Mouse (Mus musculus) megakaryocyte, embryonic 14.5 days (primary cell): Measurements from ENCODE around the gene Reep6. TPM values are rescaled to one million over a fixed set of nuclear protein-coding genes. Genes with fewer than 3 reads are reported as not detected.

ENCODE experiments used
- H3K27me3 ChIP-seq: replicated peaks from 2 replicates; pipeline ENCODE3; 2012; ENCODE audit warnings: inconsistent platforms
- H3K36me3 ChIP-seq: replicated peaks from 2 replicates; pipeline ENCODE3; 2012; ENCODE audit warnings: low read length, inconsistent platforms, mixed read lengths
- H3K4me1 ChIP-seq: 2 replicates; pipeline ENCODE4 v1.6.1; 2012; ENCODE audit warnings: inconsistent platforms
- H3K4me3 ChIP-seq: replicated peaks from 2 replicates; pipeline ENCODE3; 2012; ENCODE audit warnings: moderate library complexity, mild to moderate bottlenecking, inconsistent platforms
- H3K9me3 ChIP-seq: 2 replicates; pipeline ENCODE4 v1.6.1; 2012; ENCODE audit warnings: inconsistent platforms
- FLI1 ChIP-seq: IDR thresholded peaks from 2 replicates; pipeline ENCODE4 v1.6.1; 2012; ENCODE audit warnings: low read length, inconsistent platforms, mixed read lengths
- GATA1 ChIP-seq: IDR thresholded peaks from 3 replicates; pipeline ENCODE4 v1.6.1; 2012; ENCODE audit warnings: mixed read lengths, low read length, inconsistent platforms, borderline replicate concordance
- polyA plus RNA-seq: library from polyadenylated mRNA; stranded (reverse); fragments of >175 nt; gene quantifications from 2 replicates; pipeline ENCODE4 v1.2.3, GENCODE M21; 2012; ENCODE audit warnings: low replicate concordance; ENCODE audit not compliant: insufficient read depth

The Reep6 gene
- polyA plus RNA-seq, 1 experiment, result 19.0 TPM

DNA sequence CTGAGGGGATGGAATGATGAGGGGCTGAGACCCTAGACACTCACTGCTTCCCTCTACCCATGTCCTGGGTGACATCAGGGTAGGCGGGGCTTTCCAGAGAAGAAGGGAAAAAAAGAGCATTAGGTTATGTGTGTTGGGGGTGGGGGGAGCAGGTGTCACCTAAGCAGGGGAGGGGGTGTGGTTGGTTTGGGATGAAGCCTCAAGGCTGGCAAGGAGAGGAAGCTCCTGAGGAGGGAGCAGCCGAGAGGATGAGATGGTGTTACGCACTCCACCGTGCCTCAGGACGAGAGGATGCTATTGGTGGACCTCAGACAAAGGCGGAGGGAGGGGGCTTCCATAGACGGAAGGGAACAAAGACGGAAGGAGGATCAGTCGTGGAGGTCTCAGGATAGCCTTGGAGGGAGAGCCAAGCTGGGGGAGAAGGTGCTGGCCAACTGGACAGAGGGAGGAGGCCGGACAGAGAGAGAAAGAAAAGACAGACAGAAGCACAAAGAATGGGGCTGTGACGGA, 29.0 kb upstream of the Reep6 start:
- H3K9me3 ChIP-seq, result no peaks in the 10 kb centered on the region
- no peak overlapping the region for H3K4me3 ChIP-seq
- peaks cover 4% of the 10 kb centered on the region for H3K36me3 ChIP-seq
- peaks cover 62% of the 10 kb centered on the region for H3K27me3 ChIP-seq
- peaks cover 90% of the 10 kb centered on the region for H3K4me1 ChIP-seq
- TF ChIP-seq GATA1 (no peak), FLI1 (no peak)

DNA sequence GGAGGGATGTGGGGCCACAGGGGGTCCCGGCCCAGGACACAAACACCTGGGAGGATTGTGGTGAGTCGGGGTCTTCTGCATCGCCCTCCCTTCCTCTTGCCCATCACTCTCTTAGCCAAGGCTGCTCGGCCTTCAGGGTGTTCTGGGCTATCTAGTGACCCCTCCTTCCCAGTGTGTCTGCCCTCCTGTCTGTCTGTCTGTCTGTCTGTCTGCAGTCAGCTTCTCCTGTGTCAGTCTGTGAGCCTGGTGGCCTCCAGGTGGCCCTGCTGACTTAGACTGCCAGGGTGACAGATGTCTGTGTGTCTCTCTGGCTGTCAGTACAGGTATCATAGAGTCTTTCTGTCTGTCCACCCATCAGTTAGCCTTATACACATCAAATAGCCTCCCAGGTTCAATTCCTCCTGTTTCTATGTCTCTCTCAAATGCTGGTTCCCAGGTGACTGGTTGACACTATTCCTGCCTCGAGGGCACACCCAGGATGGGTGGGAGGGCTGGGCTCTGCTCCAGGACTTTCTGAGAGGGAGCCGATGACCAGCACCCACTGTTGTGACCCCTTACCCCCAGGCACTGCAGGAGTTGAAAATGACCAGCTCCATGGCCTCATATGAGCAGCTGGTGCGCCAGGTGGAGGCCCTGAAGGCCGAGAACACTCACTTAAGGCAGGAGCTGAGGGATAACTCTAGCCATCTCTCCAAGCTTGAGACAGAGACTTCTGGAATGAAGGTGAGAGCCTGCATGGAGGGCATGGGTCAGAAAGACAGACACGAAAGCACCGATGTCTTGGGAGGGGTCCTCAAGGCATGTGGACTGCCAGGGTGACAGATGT, 28.3 kb upstream of the Reep6 start:
- H3K36me3 ChIP-seq, result peaks cover 11% of the 10 kb centered on the region
- H3K4me3 ChIP-seq, result no peak overlapping the region
- TF ChIP-seq FLI1, result no peak
- no peak for TF ChIP-seq GATA1
- no peaks in the 10 kb centered on the region for H3K9me3 ChIP-seq
- peaks cover 70% of the 10 kb centered on the region for H3K27me3 ChIP-seq
- peaks cover 82% of the 10 kb centered on the region for H3K4me1 ChIP-seq

DNA sequence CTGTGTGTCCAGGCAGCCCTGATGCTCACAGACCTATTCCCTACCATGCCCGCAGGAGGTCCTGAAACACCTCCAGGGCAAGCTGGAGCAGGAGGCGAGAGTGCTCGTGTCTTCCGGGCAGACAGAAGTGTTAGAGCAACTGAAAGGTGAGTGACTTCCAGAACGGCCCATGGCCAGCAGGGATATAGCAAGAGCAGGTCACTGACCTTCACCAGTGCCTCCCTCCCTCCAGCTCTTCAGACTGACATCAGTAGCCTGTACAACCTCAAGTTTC, 27.7 kb upstream of the Reep6 start:
- Histone ChIP-seq H3K27me3 (peaks cover 75% of the 10 kb centered on the region), H3K9me3 (no peaks in the 10 kb centered on the region), H3K4me1 (peaks cover 77% of the 10 kb centered on the region), H3K36me3 (peaks cover 15% of the 10 kb centered on the region), H3K4me3 (no peak overlapping the region)
- TF ChIP-seq FLI1 (no peak), GATA1 (no peak)

DNA sequence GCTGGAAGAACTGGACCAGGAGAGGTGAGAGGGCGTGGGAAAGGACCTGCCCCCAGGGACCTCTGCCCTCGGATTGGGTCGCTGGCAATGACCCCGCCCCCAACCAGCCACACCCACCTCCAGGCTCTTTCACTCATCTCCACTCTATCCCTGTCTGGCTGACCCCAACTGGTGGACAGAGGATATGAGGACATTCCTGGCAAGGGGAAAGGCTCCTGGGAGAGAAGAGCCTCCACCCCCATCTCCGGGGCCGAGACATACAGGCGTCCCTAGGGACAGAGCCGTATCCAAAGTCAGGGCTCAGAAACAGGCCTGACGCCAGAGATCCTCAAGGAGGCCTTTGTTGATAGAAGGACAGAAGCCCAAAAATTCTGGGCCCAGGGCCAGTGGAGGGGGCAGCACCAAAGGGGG, 27.3 kb upstream of the Reep6 start:
- no peaks in the 10 kb centered on the region for H3K9me3 ChIP-seq
- no peak for TF ChIP-seq GATA1
- H3K4me3 ChIP-seq, result no peak overlapping the region
- peaks cover 72% of the 10 kb centered on the region for H3K4me1 ChIP-seq
- H3K36me3 ChIP-seq, result peaks cover 20% of the 10 kb centered on the region
- H3K27me3 ChIP-seq, result peaks cover 76% of the 10 kb centered on the region

DNA sequence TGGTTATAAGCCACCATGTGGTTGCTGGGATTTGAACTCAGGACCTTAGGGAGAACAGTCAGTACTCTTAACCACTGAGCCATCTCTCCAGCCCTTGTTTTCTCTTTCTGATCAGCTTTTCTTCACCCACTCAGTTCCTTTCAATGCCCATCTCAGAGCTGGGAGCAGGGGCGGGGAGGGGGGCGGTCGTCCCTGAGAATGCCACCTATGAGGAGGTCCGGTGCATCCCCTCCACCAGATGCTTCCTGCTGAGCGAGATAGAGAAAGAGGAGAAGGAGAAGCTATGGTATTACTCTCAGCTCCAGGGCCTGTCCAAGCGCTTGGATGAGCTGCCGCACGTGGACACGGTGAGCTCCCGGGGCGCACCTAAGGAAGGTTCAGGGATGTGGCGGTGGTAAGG, 25.3 kb upstream of the Reep6 start:
- H3K4me1 ChIP-seq, result peaks cover 52% of the 10 kb centered on the region
- peaks cover 36% of the 10 kb centered on the region for H3K36me3 ChIP-seq
- H3K27me3 ChIP-seq, result peaks cover 75% of the 10 kb centered on the region
- peak overlapping the region; percentile 92 for H3K4me3 ChIP-seq
- no peak for TF ChIP-seq GATA1
- TF ChIP-seq FLI1, result no peak
- no peaks in the 10 kb centered on the region for H3K9me3 ChIP-seq

DNA sequence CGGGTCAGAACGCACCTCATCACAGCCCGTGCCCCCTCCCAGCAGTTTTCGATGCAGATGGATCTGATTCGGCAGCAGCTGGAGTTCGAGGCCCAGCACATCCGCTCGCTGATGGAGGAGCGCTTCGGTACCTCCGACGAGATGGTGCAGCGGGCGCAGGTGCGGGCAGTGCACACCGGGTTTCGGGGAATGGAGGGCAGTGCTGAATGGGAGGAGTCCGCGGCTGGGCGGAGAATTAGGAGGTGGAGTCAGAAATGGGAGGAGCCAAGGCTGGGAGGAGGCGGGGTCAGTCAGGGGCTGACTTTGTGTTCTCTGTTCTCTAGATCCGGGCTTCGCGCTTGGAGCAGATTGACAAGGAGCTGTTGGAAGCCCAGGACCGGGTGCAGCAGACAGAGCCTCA, 24.9 kb upstream of the Reep6 start:
- Histone ChIP-seq H3K4me3 (peak overlapping the region; percentile 92), H3K4me1 (peaks cover 48% of the 10 kb centered on the region)
- TF ChIP-seq GATA1 (no peak), FLI1 (no peak)

DNA sequence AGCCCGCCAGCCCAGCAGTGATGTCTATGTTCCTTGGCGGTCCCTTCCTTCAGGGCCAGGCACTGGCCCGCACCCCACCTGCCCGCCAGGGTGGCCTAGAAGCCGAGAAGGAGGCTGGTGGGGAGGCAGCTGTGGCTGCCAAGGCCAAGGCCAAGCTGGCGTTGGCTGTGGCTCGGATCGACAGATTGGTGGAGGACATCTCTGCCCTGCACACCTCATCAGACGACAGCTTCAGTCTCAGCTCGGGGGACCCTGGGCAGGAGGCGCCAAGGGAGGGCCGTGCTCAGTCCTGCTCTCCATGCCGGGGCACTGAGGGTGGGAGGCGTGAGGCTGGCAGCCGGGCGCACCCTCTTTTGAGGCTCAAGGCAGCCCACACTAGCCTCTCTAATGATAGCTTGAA, 18.2 kb upstream of the Reep6 start:
- Histone ChIP-seq H3K9me3 (peaks cover 19% of the 10 kb centered on the region; the same call in 1 of the 2 replicates), H3K27me3 (peaks cover 82% of the 10 kb centered on the region), H3K36me3 (peaks cover 65% of the 10 kb centered on the region), H3K4me3 (no peak overlapping the region), H3K4me1 (peaks cover 42% of the 10 kb centered on the region)
- no peak for TF ChIP-seq GATA1
- TF ChIP-seq FLI1, result no peak

More for the DNA sequence above, 24.9 kb upstream of the Reep6 start:
- no peaks in the 10 kb centered on the region for H3K9me3 ChIP-seq
- H3K36me3 ChIP-seq, result peaks cover 36% of the 10 kb centered on the region
- peaks cover 72% of the 10 kb centered on the region for H3K27me3 ChIP-seq

DNA sequence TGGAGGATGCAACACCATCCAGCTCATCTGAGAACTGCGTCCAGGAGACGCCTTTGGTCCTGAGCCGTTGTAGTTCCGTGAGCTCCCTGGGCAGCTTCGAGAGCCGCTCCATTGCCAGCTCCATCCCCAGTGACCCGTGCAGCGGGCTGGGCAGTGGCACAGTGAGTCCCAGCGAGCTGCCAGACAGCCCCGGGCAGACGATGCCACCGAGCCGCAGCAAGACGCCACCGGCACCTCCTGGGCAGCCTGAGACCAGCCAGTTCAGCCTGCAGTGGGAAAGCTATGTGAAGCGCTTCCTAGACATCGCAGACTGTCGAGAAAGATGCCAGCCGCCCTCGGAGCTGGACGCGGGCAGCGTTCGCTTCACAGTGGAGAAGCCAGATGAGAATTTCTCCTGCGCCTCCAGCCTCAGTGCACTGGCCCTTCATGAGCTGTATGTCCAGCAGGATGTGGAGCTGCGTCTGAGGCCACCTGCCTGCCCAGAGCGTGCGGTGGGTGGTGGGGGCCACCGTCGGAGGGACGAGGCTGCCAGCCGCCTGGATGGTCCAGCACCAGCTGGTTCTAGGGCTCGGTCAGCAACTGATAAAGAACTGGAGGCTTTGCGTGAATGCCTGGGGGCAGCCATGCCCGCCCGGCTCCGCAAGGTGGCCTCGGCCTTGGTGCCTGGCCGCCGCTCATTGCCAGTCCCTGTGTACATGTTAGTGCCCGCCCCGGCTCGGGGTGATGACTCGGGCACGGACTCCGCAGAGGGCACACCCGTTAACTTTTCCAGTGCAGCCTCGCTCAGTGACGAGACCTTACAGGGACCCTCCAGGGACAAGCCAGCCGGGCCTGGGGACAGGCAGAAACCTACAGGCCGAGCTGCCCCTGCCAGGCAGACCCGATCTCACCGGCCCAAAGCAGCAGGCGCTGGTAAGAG, 16.9 kb upstream of the Reep6 start:
- Histone ChIP-seq H3K9me3 (peaks cover 19% of the 10 kb centered on the region; the same call in 1 of the 2 replicates), H3K4me3 (peak overlapping the region; percentile 48), H3K36me3 (peaks cover 65% of the 10 kb centered on the region), H3K27me3 (peaks cover 70% of the 10 kb centered on the region), H3K4me1 (peaks cover 55% of the 10 kb centered on the region)
- TF ChIP-seq GATA1 (no peak), FLI1 (no peak)

DNA sequence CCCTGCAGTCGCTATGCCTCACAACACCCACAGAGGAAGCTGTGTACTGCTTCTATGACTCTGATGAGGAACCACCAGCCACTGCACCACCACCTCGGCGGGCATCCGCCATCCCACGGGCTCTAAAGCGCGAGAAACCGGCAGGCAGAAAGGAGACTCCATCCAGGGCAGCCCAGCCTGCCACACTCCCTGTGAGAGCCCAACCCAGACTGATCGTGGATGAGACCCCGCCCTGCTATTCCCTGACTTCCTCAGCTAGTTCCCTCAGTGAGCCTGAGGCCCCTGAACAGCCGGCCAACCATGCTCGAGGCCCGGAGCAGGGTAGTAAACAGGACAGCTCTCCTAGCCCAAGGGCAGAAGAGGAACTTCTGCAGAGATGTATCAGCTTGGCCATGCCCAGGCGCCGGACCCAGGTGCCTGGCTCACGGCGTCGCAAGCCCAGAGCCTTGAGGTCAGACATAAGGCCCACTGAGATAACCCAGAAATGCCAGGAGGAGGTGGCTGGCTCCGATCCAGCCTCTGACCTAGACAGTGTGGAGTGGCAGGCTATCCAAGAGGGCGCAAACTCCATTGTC, 16.0 kb upstream of the Reep6 start:
- H3K27me3 ChIP-seq, result peaks cover 64% of the 10 kb centered on the region
- peaks cover 19% of the 10 kb centered on the region; the same call in 1 of the 2 replicates for H3K9me3 ChIP-seq
- TF ChIP-seq GATA1 (no peak), FLI1 (no peak)
- peak overlapping the region; percentile 48 for H3K4me3 ChIP-seq
- H3K4me1 ChIP-seq, result peaks cover 64% of the 10 kb centered on the region
- H3K36me3 ChIP-seq, result peaks cover 68% of the 10 kb centered on the region

DNA sequence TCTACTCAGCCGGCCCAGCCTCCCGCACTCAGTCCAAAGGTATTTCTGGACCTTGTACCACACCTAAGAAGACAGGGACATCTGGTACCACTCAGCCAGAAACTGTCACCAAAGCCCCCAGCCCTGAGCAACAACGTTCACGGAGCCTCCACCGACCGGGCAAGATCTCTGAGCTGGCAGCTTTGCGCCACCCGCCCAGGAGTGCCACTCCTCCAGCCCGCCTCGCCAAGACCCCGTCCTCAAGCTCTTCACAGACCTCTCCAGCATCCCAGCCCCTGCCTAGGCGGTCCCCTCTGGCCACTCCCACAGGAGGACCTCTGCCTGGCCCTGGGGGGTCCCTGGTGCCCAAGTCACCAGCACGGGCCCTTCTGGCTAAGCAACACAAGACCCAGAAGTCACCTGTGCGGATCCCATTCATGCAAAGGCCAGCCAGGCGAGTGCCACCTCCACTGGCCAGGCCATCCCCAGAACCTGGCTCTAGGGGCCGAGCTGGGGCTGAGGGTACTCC, 15.2 kb upstream of the Reep6 start:
- H3K4me1 ChIP-seq, result peaks cover 72% of the 10 kb centered on the region
- H3K4me3 ChIP-seq, result no peak overlapping the region
- peaks cover 69% of the 10 kb centered on the region for H3K36me3 ChIP-seq
- H3K27me3 ChIP-seq, result peaks cover 56% of the 10 kb centered on the region
- TF ChIP-seq FLI1, result no peak
- no peak for TF ChIP-seq GATA1
- H3K9me3 ChIP-seq, result peaks cover 19% of the 10 kb centered on the region; the same call in 1 of the 2 replicates
